Mouse (Mus musculus) G1E (cell line): ENCODE results near the gene Il10. TPM values are rescaled to one million over a fixed set of nuclear protein-coding genes. Genes with fewer than 3 reads are reported as not detected.

Source experiments
- ATAC-seq: 2 replicates; pipeline ENCODE4 v1.8.0; 2016; ENCODE audit warnings: mild to moderate bottlenecking; ENCODE audit not compliant: insufficient number of reproducible peaks, poor library complexity, low FRiP score, severe bottlenecking; ENCODE audit errors: extremely low read depth
- DNase-seq: peaks from one replicate; pipeline ENCODE4 v3.0.0; 2012; ENCODE audit warnings: low spot score
- H3K27me3 ChIP-seq: 2 replicates; pipeline ENCODE4 v1.6.1; 2012; ENCODE audit warnings: mild to moderate bottlenecking, low read length, inconsistent platforms; ENCODE audit not compliant: insufficient read depth
- H3K36me3 ChIP-seq: replicated peaks from 2 replicates; pipeline ENCODE3; 2012; ENCODE audit warnings: mild to moderate bottlenecking, inconsistent platforms
- H3K4me1 ChIP-seq: 2 replicates; pipeline ENCODE4 v1.6.1; 2012; ENCODE audit warnings: low read depth, low read length, inconsistent platforms, mixed read lengths; ENCODE audit not compliant: insufficient read depth
- H3K4me3 ChIP-seq: 2 replicates; pipeline ENCODE4 v1.5.1; 2012; ENCODE audit warnings: low read depth, mild to moderate bottlenecking, inconsistent platforms, low read length, moderate library complexity, mixed read lengths
- H3K9me3 ChIP-seq: replicated peaks from 2 replicates; pipeline ENCODE4 v1.6.1; 2012; ENCODE audit warnings: inconsistent platforms
- CTCF ChIP-seq: IDR thresholded peaks from 2 replicates; pipeline ENCODE4 v1.5.1; 2012; ENCODE audit warnings: low read depth, low read length, inconsistent platforms, mixed read lengths
- GATA1 ChIP-seq: IDR thresholded peaks from 2 replicates; pipeline ENCODE4 v1.6.1; 2012; ENCODE audit warnings: borderline replicate concordance, low read length, inconsistent platforms, mixed read lengths
- GATA2 ChIP-seq: IDR thresholded peaks from 2 replicates; pipeline ENCODE4 v1.6.1; 2012; ENCODE audit warnings: low read depth, low read length, inconsistent platforms, borderline replicate concordance
- POLR2AphosphoS5 ChIP-seq: IDR thresholded peaks from 2 replicates; pipeline ENCODE4 v1.6.1; 2012; ENCODE audit warnings: low read depth, low read length, inconsistent platforms; ENCODE audit not compliant: insufficient replicate concordance
- TAL1 ChIP-seq: conservative IDR thresholded peaks from 2 replicates; pipeline ENCODE4 v1.6.1; 2012; ENCODE audit warnings: low read depth, low read length, inconsistent platforms, mixed read lengths
- polyA plus RNA-seq: library from polyadenylated mRNA; stranded (reverse); fragments of >175 nt; gene quantifications from 2 replicates; pipeline ENCODE4 v1.2.3, GENCODE M21; 2012
- total RNA-seq, 2 experiments: library from RNA; stranded (forward) in 1 of 2; stranded (reverse) in 1 of 2; fragments of 200-1000 nt in 1 of 2; fragments of >200 nt in 1 of 2; fragmentation: Nextera tagmentation in 1 of 2; gene quantifications; 2 replicates each; pipeline ENCODE4 v1.2.3; 2014 to 2017

Il10 gene
- total and polyA plus RNA-seq, 3 experiments, result not detected

DNA sequence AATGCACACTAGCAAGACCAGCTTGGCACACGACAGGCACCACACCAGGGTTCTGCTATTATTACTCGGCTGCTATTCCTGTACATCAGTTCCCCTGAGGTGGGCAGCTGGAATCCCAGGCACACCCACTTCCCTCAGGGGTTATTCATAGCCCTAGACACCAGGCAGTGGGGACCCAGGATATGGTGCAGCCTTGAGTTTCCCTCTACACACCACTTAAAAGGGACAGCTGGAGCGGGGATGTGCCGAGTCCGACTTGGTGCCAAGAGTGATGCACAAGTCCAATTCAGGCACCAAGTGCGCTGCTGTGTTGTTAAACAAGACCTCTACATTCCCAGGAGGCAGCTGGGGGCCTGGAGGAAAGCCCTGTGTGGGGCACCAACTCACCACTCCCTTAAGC is 43.2 kb downstream of the Il10 start:
- no peak for ATAC-seq
- no peak for DNase-seq
- TF ChIP-seq CTCF (no peak), TAL1 (no peak), GATA2 (no peak), POLR2AphosphoS5 (no peak), GATA1 (no peak)
- peaks cover 35% of the 10 kb centered on the region for H3K4me1 ChIP-seq
- H3K9me3 ChIP-seq, result no peaks in the 10 kb centered on the region
- H3K4me3 ChIP-seq, result no peak overlapping the region
- peaks cover 13% of the 10 kb centered on the region for H3K36me3 ChIP-seq
- no peaks in the 10 kb centered on the region; the same call in 1 of the 2 replicates for H3K27me3 ChIP-seq

- DNase-seq, result no peak
- Histone ChIP-seq H3K4me1 (peaks cover 41% of the 10 kb centered on the region), H3K36me3 (peaks cover 5% of the 10 kb centered on the region), H3K27me3 (no peaks in the 10 kb centered on the region; the same call in 1 of the 2 replicates), H3K4me3 (no peak overlapping the region), H3K9me3 (no peaks in the 10 kb centered on the region)
- ATAC-seq, result no peak
- TF ChIP-seq TAL1 (no peak), POLR2AphosphoS5 (no peak), GATA2 (no peak), GATA1 (no peak), CTCF (no peak)
These were observed 44.6 kb downstream of the Il10 start for GRCm38 (mm10) chr1:131064202-131064601.

GRCm38 (mm10) chr1:131068011-131068727 is 48.5 kb downstream of the Il10 start:
- H3K27me3 ChIP-seq, result no peaks in the 10 kb centered on the region
- no peak overlapping the region for H3K4me3 ChIP-seq
- H3K9me3 ChIP-seq, result no peaks in the 10 kb centered on the region
- DNase-seq (no peak), ATAC-seq (peak; percentile 86)
- peaks cover 5% of the 10 kb centered on the region for H3K36me3 ChIP-seq
- TF ChIP-seq CTCF (no peak), GATA1 (no peak), TAL1 (no peak), POLR2AphosphoS5 (no peak), GATA2 (no peak)
- H3K4me1 ChIP-seq, result peaks cover 18% of the 10 kb centered on the region

DNA sequence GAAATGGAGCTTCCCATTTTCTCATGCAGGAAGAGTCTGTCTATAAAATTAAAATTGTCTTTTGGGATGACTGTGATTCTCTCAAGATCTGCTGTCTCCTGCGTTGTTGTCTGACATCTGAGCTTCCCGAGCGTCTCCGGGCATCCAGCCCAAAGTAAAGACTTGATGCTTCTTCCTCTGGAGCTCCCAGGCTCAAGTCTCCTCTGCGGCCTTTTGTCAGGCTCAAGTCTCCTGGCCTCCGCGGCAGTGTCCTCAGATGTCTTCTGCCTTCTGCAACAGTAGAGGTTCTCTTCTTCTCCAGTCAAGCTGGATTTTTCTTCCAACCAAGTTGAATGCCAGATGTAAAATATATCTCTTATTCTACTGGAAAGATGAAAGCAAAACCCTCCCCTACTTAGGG is 49.4 kb downstream of the Il10 start:
- Histone ChIP-seq H3K4me3 (no peak overlapping the region), H3K36me3 (peaks cover 3% of the 10 kb centered on the region), H3K4me1 (peaks cover 24% of the 10 kb centered on the region), H3K9me3 (no peaks in the 10 kb centered on the region), H3K27me3 (no peaks in the 10 kb centered on the region)
- DNase-seq, result no peak
- no peak for ATAC-seq
- TF ChIP-seq GATA1 (no peak), CTCF (no peak), POLR2AphosphoS5 (no peak), GATA2 (no peak), TAL1 (no peak)

- 0 out of 2 replicates have a peak, but pooled peaks cover 2% of the 10 kb centered on the region for H3K9me3 ChIP-seq
- H3K27me3 ChIP-seq, result no peaks in the 10 kb centered on the region
- H3K36me3 ChIP-seq, result no peaks in the 10 kb centered on the region
- DNase-seq (no peak), ATAC-seq (no peak)
- peaks cover 26% of the 10 kb centered on the region for H3K4me1 ChIP-seq
- H3K4me3 ChIP-seq, result no peak overlapping the region
- no peak for TF ChIP-seq GATA1
- no peak for TF ChIP-seq GATA2
- no peak for TF ChIP-seq CTCF
- no peak for TF ChIP-seq TAL1
- TF ChIP-seq POLR2AphosphoS5, result no peak
These were observed 52.8 kb downstream of the Il10 start for GRCm38 (mm10) chr1:131072376-131072990.

- Histone ChIP-seq H3K27me3 (no peaks in the 10 kb centered on the region), H3K36me3 (no peaks in the 10 kb centered on the region), H3K4me3 (no peak overlapping the region), H3K9me3 (0 out of 2 replicates have a peak, but pooled peaks cover 2% of the 10 kb centered on the region), H3K4me1 (peaks cover 24% of the 10 kb centered on the region)
- no peak for TF ChIP-seq GATA2
- no peak for TF ChIP-seq POLR2AphosphoS5
- TF ChIP-seq TAL1, result no peak
- TF ChIP-seq GATA1, result no peak
- TF ChIP-seq CTCF, result no peak
- DNase-seq (no peak), ATAC-seq (no peak)
These were observed 54.9 kb downstream of the Il10 start for GRCm38 (mm10) chr1:131074524-131074938.

Other genes starting within 250 kb of the Il10 start
- gene Fcamr, start 218.9 kb upstream of the Il10 start, total RNA-seq (2014; fragmentation: Nextera tagmentation), result not detected in 2 replicates
- not detected in 2 replicates for gene Fcamr, start 218.9 kb upstream of the Il10 start, total RNA-seq (2017)
- not detected in 2 replicates for gene Fcamr, start 218.9 kb upstream of the Il10 start, polyA plus RNA-seq
- gene Pigr, start 193.2 kb upstream of the Il10 start, total RNA-seq (2014; fragmentation: Nextera tagmentation), result not detected in 2 replicates
- under 0.01 and 0.06 TPM in 2 replicates for gene Pigr, start 193.2 kb upstream of the Il10 start, total RNA-seq (2017)
- gene Pigr, start 193.2 kb upstream of the Il10 start, polyA plus RNA-seq, result not detected in 2 replicates
- not detected in 2 replicates for gene Fcmr, start 154.2 kb upstream of the Il10 start, total RNA-seq (2014; fragmentation: Nextera tagmentation)
- gene Fcmr, start 154.2 kb upstream of the Il10 start, total RNA-seq (2017), result 0.35 TPM in 1 of 2 replicates, not detected in the other
- not detected in 2 replicates for gene Fcmr, start 154.2 kb upstream of the Il10 start, polyA plus RNA-seq
- not detected in 2 replicates for gene Il24, start 132.4 kb upstream of the Il10 start, total RNA-seq (2014; fragmentation: Nextera tagmentation)
- gene Il24, start 132.4 kb upstream of the Il10 start, total RNA-seq (2017), result not detected in 2 replicates
- gene Il24, start 132.4 kb upstream of the Il10 start, polyA plus RNA-seq, result not detected in 2 replicates
- gene Il20, start 108.4 kb upstream of the Il10 start, total RNA-seq (2014; fragmentation: Nextera tagmentation), result not detected in 2 replicates
- gene Il20, start 108.4 kb upstream of the Il10 start, total RNA-seq (2017), result 0.12 TPM in 1 of 2 replicates, not detected in the other
- gene Il20, start 108.4 kb upstream of the Il10 start, polyA plus RNA-seq, result not detected in 2 replicates
- gene Il19, start 79.7 kb upstream of the Il10 start, total RNA-seq (2014; fragmentation: Nextera tagmentation), result not detected in 2 replicates
- gene Il19, start 79.7 kb upstream of the Il10 start, total RNA-seq (2017), result 0.17 TPM in 1 of 2 replicates, not detected in the other
- not detected in 2 replicates for gene Il19, start 79.7 kb upstream of the Il10 start, polyA plus RNA-seq
- 93.4 and 112 TPM in 2 replicates for gene Mapkapk2, start 78.0 kb downstream of the Il10 start, total RNA-seq (2014; fragmentation: Nextera tagmentation)
- gene Mapkapk2, start 78.0 kb downstream of the Il10 start, total RNA-seq (2017), result 53.1 and 63.8 TPM in 2 replicates
- 64.3 and 79.4 TPM in 2 replicates for gene Mapkapk2, start 78.0 kb downstream of the Il10 start, polyA plus RNA-seq
- gene Dyrk3, start 118.5 kb downstream of the Il10 start, total RNA-seq (2014; fragmentation: Nextera tagmentation), result 52.4 and 59.4 TPM in 2 replicates
- 16.9 and 18.1 TPM in 2 replicates for gene Dyrk3, start 118.5 kb downstream of the Il10 start, total RNA-seq (2017)
- gene Dyrk3, start 118.5 kb downstream of the Il10 start, polyA plus RNA-seq, result 21.1 and 21.9 TPM in 2 replicates
- gene Eif2d, start 133.3 kb downstream of the Il10 start, total RNA-seq (2014; fragmentation: Nextera tagmentation), result 297 and 347 TPM in 2 replicates
- gene Eif2d, start 133.3 kb downstream of the Il10 start, total RNA-seq (2017), result 79.5 and 89.2 TPM in 2 replicates
- 58.0 and 70.5 TPM in 2 replicates for gene Eif2d, start 133.3 kb downstream of the Il10 start, polyA plus RNA-seq
- 0.75 and 1.1 TPM in 2 replicates for gene Rassf5, start 225.4 kb downstream of the Il10 start, total RNA-seq (2014; fragmentation: Nextera tagmentation)
- 3.1 and 3.5 TPM in 2 replicates for gene Rassf5, start 225.4 kb downstream of the Il10 start, total RNA-seq (2017)
- 0.43 and 0.51 TPM in 2 replicates for gene Rassf5, start 225.4 kb downstream of the Il10 start, polyA plus RNA-seq